Mouse (Mus musculus) left cerebral cortex, postnatal 14 days (tissue): Measurements from ENCODE around the gene Ybx3. TPM values are rescaled to one million over a fixed set of nuclear protein-coding genes. Genes with fewer than 3 reads are reported as not detected.

Experiments used
- DNase-seq, 2 experiments: peaks; one replicate each; pipeline ENCODE4 v3.0.0; 2021 to 2022; ENCODE audit warnings: low spot score in 2 of 2, mixed read lengths in 1 of 2
- intact Hi-C: fragments of 180-260 bp; cut with DNase I; formaldehyde crosslinking; loops from one replicate; pipeline ENCODE4 v1.15.1; 2025
- long read RNA-seq, 2 experiments: library from polyadenylated mRNA; stranded (forward); transcript quantifications; one replicate each; pipeline ENCODE4 v2.0.0; 2021
- total RNA-seq, 2 experiments: library from RNA; stranded (reverse); gene quantifications; 2 replicates each; pipeline ENCODE4 v1.2.3; 2021

The Ybx3 gene
- 10 to 100 TPM; 72.4 to 73.6 TPM for total RNA-seq
- long read RNA-seq, experiment 1, transcript Ybx3-202 (9 exons, 1,684 nt), result minor isoform, 33 of 83 reads
- long read RNA-seq, experiment 1, transcript Ybx3-201 (10 exons, 1,853 nt), result major isoform, 40 of 83 reads
- long read RNA-seq, experiment 1, partial matches to known transcripts, result 1 of 83 reads
- long read RNA-seq, experiment 1, other reads (novel, unspliced or antisense), result 9 of 83 reads
- long read RNA-seq, experiment 2, transcript Ybx3-202 (9 exons, 1,684 nt), result minor isoform, 34 of 90 reads
- long read RNA-seq, experiment 2, transcript Ybx3-201 (10 exons, 1,853 nt), result major isoform, 45 of 90 reads
- long read RNA-seq, experiment 2, partial matches to known transcripts, result 2 of 90 reads
- long read RNA-seq, experiment 2, other reads (novel, unspliced or antisense), result 9 of 90 reads

- peak; percentile 80 to 87 for DNase-seq
- intact Hi-C loops, result loop anchor here (5.0 kb wide), 1 partner anchor 34 kb away; no protein-coding TSS in a partner anchor
These were observed at the start of gene Ybx3 for GRCm38 (mm10) chr6:131388040-131389021. Gene Ybx3 (minus strand): TSS chr6:131388476.

- intact Hi-C loops, result no loop called here
- DNase-seq, result no peak
These were observed 48.4 kb upstream of the Ybx3 start for GRCm38 (mm10) chr6:131436626-131437025.

GRCm38 (mm10) chr6:131434088-131434487 is 45.8 kb upstream of the Ybx3 start:
- DNase-seq, result no peak
- intact Hi-C loops, result no loop called here

DNA sequence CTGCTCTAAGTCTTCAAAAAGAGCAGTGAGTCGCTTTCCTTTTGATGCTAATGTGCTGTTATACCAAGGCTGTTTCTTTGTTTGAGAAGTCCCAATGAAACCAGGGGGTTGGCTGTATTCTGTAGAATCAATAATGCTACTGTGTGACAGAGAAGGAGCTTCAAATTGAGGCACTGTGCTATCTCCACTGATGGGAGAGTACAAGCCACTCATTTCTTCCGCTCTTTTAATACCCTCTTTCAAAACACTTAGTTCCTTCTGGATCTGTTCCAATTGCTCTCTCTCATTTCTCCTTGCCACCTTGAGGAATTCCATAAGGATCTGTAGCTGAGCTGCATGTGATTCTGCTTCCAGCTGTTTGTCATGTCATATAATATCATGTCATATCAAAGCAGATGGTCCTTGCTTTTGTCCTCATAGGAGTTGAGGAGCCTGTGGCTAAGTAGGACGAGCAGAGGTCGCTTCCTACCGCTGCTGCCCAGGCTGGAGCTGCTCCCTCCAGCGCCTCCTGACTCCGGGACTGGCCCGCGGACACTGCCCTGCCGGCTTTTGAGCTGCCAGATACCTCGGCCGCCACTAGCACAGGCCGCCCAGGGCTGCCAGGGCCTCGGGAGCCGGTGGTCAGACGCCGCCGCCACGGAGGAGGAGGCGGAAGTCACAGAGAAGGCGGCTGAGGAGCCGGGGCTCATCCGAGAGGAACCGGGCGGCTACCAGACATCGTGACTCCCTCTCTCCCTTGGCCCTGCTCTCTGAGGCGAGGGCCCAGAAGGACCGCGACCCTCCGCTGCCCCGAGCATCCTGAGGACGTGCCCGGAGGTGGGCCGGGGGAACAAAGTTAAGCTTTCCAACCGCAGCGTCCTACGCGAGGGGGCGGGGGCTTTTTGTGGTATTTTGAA is 45.1 kb upstream of the Ybx3 start:
- no peak for DNase-seq
- intact Hi-C loops, result no loop called here

DNA sequence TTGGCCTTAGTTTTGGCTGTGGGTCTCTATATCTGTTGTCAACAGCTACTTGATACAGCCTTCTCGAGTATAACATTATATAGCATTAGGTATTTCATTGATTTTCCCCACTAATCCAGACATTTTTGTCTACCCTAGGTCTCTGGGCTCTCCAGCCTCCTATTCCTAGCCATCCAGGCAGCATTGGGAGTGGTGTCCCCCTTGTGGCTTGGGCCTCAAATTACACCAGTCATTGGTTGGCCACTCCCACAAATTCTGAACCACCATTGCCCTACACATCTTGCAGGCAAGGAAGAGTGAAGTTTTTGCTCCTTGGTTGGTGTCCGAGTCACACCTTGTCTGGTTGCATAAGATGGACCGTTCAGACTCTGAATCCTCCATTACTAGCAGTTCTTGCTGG is 33.3 kb upstream of the Ybx3 start:
- intact Hi-C loops, result loop anchor here (5.0 kb wide), 1 partner anchor 34 kb away; the partner anchor contains the start of gene Ybx3
- DNase-seq, result no peak

GRCm38 (mm10) chr6:131419614-131420013 is 31.3 kb upstream of the Ybx3 start:
- no peak for DNase-seq
- intact Hi-C loops, result loop anchor here (1.0 to 5.0 kb wide), 3 partner anchors 32 to 127 kb away; partner anchors contain the start of genes Magohb and Ybx3

DNA sequence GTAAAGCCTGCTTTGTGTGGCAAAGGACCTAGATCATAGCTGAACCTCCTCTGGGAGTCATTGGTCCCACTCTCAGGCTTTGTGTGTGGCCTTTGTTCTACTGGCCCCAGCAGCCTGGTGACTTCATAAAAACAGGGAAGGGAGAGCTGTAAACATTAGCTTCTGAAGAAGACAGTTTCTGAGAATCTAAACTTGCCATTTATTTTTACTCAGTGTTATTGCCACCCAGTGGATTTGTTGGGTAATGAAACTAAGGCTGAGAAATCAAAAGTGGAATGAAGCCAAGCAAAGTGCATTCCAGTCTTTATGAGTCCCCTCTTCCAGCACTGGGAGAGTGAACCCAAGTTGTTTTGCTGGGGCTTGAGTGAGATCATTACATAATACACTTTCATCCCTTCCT is 30.5 kb upstream of the Ybx3 start:
- intact Hi-C loops, result loop anchor here (5.0 kb wide), 1 partner anchor 126 kb away; the partner anchor contains the start of gene Magohb
- DNase-seq, result peak; percentile 41 to 80

GRCm38 (mm10) chr6:131411116-131411843 is 23.0 kb upstream of the Ybx3 start:
- intact Hi-C loops, result no loop called here
- no peak for DNase-seq

DNA sequence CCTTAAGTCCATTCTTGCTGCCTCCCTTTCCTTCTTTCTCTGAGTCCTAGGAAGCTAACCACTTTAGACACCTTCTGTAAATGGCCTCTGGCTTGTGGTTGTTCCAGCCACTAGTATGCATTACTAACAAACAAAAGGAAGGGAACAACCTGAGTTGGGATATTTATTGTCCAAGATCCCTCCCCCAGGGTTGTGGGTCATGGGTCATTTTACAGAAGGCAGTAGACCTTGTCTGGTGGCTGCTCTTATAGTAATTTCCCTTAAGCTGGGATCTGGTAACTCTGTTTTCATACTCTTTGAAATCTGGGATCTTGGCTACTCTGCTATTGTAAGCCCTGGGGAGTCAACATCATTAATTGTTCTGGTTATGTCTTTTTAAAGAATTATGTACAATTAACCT is 18.7 kb upstream of the Ybx3 start:
- intact Hi-C loops, result no loop called here
- no peak for DNase-seq

DNA sequence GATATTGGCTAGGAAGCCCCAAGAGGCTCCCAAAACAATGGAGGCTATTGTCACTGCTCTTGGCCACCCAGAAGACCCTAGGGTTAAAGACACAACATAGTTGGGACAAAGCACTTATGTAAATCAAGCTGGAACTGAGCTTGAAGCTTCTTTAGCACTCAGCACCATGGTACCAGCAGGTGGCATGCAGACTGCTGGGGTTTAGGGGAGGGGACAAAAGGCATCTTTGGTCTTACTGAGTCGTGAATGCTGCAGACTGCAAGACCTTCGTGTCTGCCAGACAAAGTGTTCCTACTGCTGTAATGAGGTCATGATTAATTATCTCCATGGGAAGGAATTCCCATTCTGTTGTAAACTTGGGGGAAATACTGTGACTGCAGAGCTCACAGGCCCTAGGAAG is 17.6 kb upstream of the Ybx3 start:
- no peak for DNase-seq
- intact Hi-C loops, result no loop called here

GRCm38 (mm10) chr6:131405174-131405573 is 16.9 kb upstream of the Ybx3 start:
- intact Hi-C loops, result no loop called here
- DNase-seq, result no peak

- intact Hi-C loops, result no loop called here
These were observed 16.0 kb upstream of the Ybx3 start for GRCm38 (mm10) chr6:131404260-131404659.

DNA sequence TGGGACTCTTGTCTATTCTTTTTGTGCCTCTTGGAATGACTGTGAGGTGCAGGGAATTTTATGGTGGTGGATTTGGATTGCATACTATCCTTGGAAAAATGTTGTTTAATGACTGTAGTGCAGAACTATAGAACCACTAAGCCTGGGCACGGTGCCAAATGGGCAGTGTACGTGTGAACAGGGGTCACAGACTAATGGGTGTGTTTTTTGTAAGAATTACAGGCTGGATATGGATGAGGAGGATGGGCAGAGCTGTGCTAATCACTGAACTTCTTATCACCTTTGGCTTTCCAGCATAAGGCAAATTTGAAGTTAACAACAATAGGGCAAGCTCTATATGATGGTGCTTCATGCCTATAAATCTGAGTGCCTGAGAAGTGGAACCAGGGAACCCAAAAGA is 14.8 kb upstream of the Ybx3 start:
- intact Hi-C loops, result no loop called here
- no peak for DNase-seq

More at GRCm38 (mm10) chr6:131404260-131404659, 16.0 kb upstream of the Ybx3 start:
- DNase-seq, result no peak

- DNase-seq, result no peak
- intact Hi-C loops, result no loop called here
These were observed 14.3 kb upstream of the Ybx3 start for GRCm38 (mm10) chr6:131402606-131403005.

GRCm38 (mm10) chr6:131401259-131401658 is 13.0 kb upstream of the Ybx3 start:
- no peak for DNase-seq
- intact Hi-C loops, result no loop called here

DNA sequence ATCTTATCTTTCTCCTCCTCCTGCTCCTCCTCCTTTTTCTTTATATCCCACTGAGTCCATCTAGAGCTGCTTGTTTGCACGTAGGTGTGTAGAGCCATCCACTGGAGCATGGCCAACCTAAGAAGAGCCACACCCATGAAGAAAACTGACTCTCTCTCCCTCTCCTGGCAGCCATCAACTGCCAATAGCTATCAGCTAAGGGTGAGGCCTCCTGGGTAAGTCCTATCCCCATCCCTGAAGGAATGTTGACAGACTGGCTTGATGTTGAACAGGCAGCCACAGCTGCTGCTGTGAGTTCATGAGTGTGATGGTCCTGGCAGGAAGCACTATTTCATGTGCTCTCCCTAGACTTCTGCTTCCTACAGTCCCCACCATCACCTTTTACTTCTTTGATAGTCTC is 8.4 kb upstream of the Ybx3 start:
- no peak for DNase-seq
- intact Hi-C loops, result no loop called here

- intact Hi-C loops, result no loop called here
- no peak for DNase-seq
These were observed 5.8 kb upstream of the Ybx3 start for GRCm38 (mm10) chr6:131393873-131394660.
